Mouse (Mus musculus): ENCODE measurements around the gene Sesn2.
"Not testable (repeated sequence)": the region's sequence is repeated elsewhere in the genome, so short reads cannot be mapped to it uniquely, and the experiment has no call there.

Gene Sesn2

GRCm38 (mm10) chr4:132513395-132514273 lies 3.3 kb upstream of the Sesn2 start:
- peak; percentile 94 for DNase-seq

- no peak for DNase-seq
These were observed 1.8 kb upstream of the Sesn2 start for GRCm38 (mm10) chr4:132512080-132512479.

- DNase-seq, result peak; percentile 98
These were observed 542 bp downstream of the Sesn2 start for GRCm38 (mm10) chr4:132509621-132510296.

GRCm38 (mm10) chr4:132507210-132507609 lies 3.1 kb downstream of the Sesn2 start:
- DNase-seq, result no peak

GRCm38 (mm10) chr4:132506250-132506649 lies 4.1 kb downstream of the Sesn2 start:
- DNase-seq, result no peak

- no peak for DNase-seq
These were observed 4.5 kb downstream of the Sesn2 start for GRCm38 (mm10) chr4:132505800-132506199.

- no peak for DNase-seq
These were observed 5.1 kb downstream of the Sesn2 start for GRCm38 (mm10) chr4:132505034-132505738.

GRCm38 (mm10) chr4:132503344-132503743 lies 7.0 kb downstream of the Sesn2 start:
- DNase-seq, result no peak

- no peak for DNase-seq
These were observed 8.7 kb downstream of the Sesn2 start for GRCm38 (mm10) chr4:132501639-132502038.

GRCm38 (mm10) chr4:132494271-132494918 lies 15.9 kb downstream of the Sesn2 start:
- DNase-seq, result peak; percentile 94

GRCm38 (mm10) chr4:132492178-132493060 lies 17.9 kb downstream of the Sesn2 start:
- DNase-seq, result peak; percentile 97

- peak; percentile 94 for DNase-seq
These were observed 18.6 kb downstream of the Sesn2 start for GRCm38 (mm10) chr4:132491748-132492147.

GRCm38 (mm10) chr4:132491057-132491456 lies 19.2 kb downstream of the Sesn2 start:
- no peak for DNase-seq

GRCm38 (mm10) chr4:132490273-132491010 lies 19.9 kb downstream of the Sesn2 start:
- no peak for DNase-seq

GRCm38 (mm10) chr4:132488976-132489375 lies 21.3 kb downstream of the Sesn2 start:
- DNase-seq, result no peak

GRCm38 (mm10) chr4:132488521-132488920 lies 21.8 kb downstream of the Sesn2 start:
- no peak for DNase-seq

GRCm38 (mm10) chr4:132484820-132485219 lies 25.5 kb downstream of the Sesn2 start:
- no peak for DNase-seq

- no peak for DNase-seq
These were observed 26.1 kb downstream of the Sesn2 start for GRCm38 (mm10) chr4:132484231-132484630.

- peak; percentile 91 for DNase-seq
These were observed 27.2 kb downstream of the Sesn2 start for GRCm38 (mm10) chr4:132482956-132483608.

- DNase-seq, result not testable (repeated sequence)
These were observed 28.2 kb downstream of the Sesn2 start for GRCm38 (mm10) chr4:132482104-132482503.

GRCm38 (mm10) chr4:132477833-132478232 lies 32.5 kb downstream of the Sesn2 start:
- no peak for DNase-seq

All from heart, adult 11 months (tissue).